Mouse (Mus musculus) thymus, adult 2 months (tissue): ENCODE measurements around the gene B4galt5.

Experiments used
- CTCF ChIP-seq: fragments of 200-500 bp; IDR thresholded peaks from 2 replicates; pipeline ENCODE4 v1.5.1; 2012; ENCODE audit warnings: mild to moderate bottlenecking, control low read depth, low read length, moderate library complexity, borderline replicate concordance; ENCODE audit not compliant: control insufficient read depth, poor library complexity, insufficient read depth; ENCODE audit errors: extremely low read depth
- POLR2A ChIP-seq: fragments of 200-500 bp; IDR thresholded peaks from 2 replicates; pipeline ENCODE4 v1.6.1; 2012; ENCODE audit warnings: mild to moderate bottlenecking, low read length, control low read depth, moderate library complexity; ENCODE audit not compliant: control insufficient read depth, poor library complexity, insufficient read depth; ENCODE audit errors: extremely low read depth

- TF ChIP-seq CTCF (no peak), POLR2A (no peak)
These were observed 34.7 kb upstream of the B4galt5 start for GRCm38 (mm10) chr2:167383666-167384083.
